Mouse (Mus musculus) kidney, adult 11 months (tissue): ENCODE results near the gene Incenp.
A peak's percentile ranks its signal among the peaks of the same experiment; 100 is the strongest.
"Not testable (repeated sequence)": the region's sequence is repeated elsewhere in the genome, so short reads cannot be mapped to it uniquely, and the experiment has no call there.

Experiments
- DNase-seq: peaks from one replicate; pipeline ENCODE4 v3.0.0; 2022

Gene Incenp

GRCm38 (mm10) chr19:9899072-9899779 is at the start of gene Incenp:
TSS of gene Incenp (minus strand) at chr19:9899551.
- peak; percentile 98 for DNase-seq

- peak; percentile 57 for DNase-seq
Measured at GRCm38 (mm10) chr19:9946986-9947385, 47.6 kb upstream of the Incenp start.

- DNase-seq: no peak
Measured at GRCm38 (mm10) chr19:9945800-9946564, 46.6 kb upstream of the Incenp start.

- no peak for DNase-seq
Measured at GRCm38 (mm10) chr19:9942539-9943533, 43.5 kb upstream of the Incenp start.

GRCm38 (mm10) chr19:9941809-9942208 is 42.5 kb upstream of the Incenp start:
- no peak for DNase-seq

GRCm38 (mm10) chr19:9940903-9941302 is 41.6 kb upstream of the Incenp start:
- DNase-seq: no peak

GRCm38 (mm10) chr19:9939841-9940240 is 40.5 kb upstream of the Incenp start:
- no peak for DNase-seq

- no peak for DNase-seq
Measured at GRCm38 (mm10) chr19:9938824-9939303, 39.5 kb upstream of the Incenp start.

- no peak for DNase-seq
Measured at GRCm38 (mm10) chr19:9938156-9938823, 38.9 kb upstream of the Incenp start.

- DNase-seq: no peak
Measured at GRCm38 (mm10) chr19:9937428-9937827, 38.1 kb upstream of the Incenp start.

GRCm38 (mm10) chr19:9936579-9936978 is 37.2 kb upstream of the Incenp start:
- no peak for DNase-seq

GRCm38 (mm10) chr19:9933908-9934307 is 34.6 kb upstream of the Incenp start:
- DNase-seq: no peak

- not testable (repeated sequence) for DNase-seq
Measured at GRCm38 (mm10) chr19:9931167-9931607, 31.8 kb upstream of the Incenp start.

- no peak for DNase-seq
Measured at GRCm38 (mm10) chr19:9928089-9928488, 28.7 kb upstream of the Incenp start.

- DNase-seq: peak; percentile 62
Measured at GRCm38 (mm10) chr19:9924769-9925272, 25.5 kb upstream of the Incenp start.

- DNase-seq: no peak
Measured at GRCm38 (mm10) chr19:9924034-9924768, 24.9 kb upstream of the Incenp start.

GRCm38 (mm10) chr19:9923048-9923447 is 23.7 kb upstream of the Incenp start:
- DNase-seq: no peak

- no peak for DNase-seq
Measured at GRCm38 (mm10) chr19:9922228-9922627, 22.9 kb upstream of the Incenp start.

- peak; percentile 77 for DNase-seq
Measured at GRCm38 (mm10) chr19:9920835-9921784, 21.8 kb upstream of the Incenp start.
